Mouse (Mus musculus) activated CD4-positive, CD25-positive, alpha-beta regulatory T cell, adult 4 months (primary cell): Measurements from ENCODE around the gene Saal1. TPM values are rescaled to one million over a fixed set of nuclear protein-coding genes. Genes with fewer than 3 reads are reported as not detected.
A peak's percentile ranks its signal among the peaks of the same experiment; 100 is the strongest.
"Not testable (repeated sequence)": the region's sequence is repeated elsewhere in the genome, so short reads cannot be mapped to it uniquely, and the experiment has no call there.

Experiments
- ATAC-seq: one replicate; pipeline ENCODE4 v1.8.0; 2017
- polyA plus RNA-seq, 2 experiments: library from polyadenylated mRNA; unstranded; fragments of 100-300 nt; shearing (Covaris generic); gene quantifications; one replicate each; pipeline ENCODE4 v1.2.1; 2017

Gene Saal1
- polyA plus RNA-seq, 2 experiments from 2014 or later = 17.6 to 18.9 TPM

DNA sequence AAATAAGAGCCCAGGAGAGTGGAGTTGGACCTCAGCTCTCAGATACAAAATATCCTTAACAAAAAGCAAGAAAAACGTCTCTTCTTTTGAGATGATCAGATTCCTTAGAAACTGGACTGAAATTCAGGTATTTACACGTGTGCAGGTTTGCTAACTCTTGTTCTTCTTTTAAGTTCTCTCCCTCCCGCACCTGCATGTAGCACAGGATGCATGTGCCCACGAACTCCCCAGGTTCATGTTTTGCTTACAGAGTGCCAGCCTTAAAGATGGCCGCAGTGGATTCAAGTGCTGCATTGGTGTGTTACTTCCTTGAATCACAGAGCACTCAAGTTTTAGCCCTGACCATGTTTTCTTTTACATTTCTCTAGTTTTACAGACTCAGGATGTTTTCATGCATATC is 23.7 kb downstream of the Saal1 start:
- ATAC-seq = no peak

DNA sequence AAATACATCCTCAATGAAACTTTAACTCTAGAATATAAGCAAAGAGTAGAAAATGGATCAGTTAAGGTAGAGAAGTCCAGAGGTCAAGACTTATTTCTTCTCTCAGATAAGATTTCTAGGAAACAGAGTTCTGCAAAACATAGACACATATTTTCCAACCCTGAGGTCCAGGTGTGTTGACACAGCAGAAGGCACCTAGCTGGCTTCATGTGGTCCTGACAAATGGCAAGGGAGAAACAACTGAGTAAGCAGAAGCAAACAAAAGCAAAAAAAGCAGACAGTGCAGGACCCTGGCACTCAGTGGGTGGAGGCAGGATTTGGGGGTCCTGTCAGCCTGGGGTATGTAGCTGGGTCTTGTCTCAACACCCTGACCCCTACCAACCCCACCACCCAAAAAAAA is 29.7 kb downstream of the Saal1 start:
- no peak for ATAC-seq

DNA sequence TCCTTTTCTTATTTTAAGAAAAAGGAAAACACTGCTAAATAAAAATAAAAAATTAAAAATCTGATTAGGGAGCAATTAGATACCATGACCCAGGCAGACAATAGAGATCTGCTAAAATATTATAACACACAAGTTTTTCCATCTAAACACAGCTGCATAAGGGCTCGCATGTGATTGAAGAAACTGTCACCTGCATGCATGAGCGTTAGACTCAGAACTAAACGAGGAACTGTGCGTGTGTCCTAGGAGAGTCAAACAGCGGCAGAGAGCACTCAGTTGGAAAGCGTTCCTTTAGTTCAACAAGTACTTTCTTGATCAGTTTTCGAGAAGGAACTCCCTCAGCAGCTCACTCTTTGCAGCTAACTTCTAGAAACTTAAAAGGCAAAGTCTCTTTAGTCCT is 31.4 kb downstream of the Saal1 start:
- not testable (repeated sequence) for ATAC-seq

GRCm38 (mm10) chr7:46678417-46678816 is 32.1 kb downstream of the Saal1 start:
- no peak for ATAC-seq

DNA sequence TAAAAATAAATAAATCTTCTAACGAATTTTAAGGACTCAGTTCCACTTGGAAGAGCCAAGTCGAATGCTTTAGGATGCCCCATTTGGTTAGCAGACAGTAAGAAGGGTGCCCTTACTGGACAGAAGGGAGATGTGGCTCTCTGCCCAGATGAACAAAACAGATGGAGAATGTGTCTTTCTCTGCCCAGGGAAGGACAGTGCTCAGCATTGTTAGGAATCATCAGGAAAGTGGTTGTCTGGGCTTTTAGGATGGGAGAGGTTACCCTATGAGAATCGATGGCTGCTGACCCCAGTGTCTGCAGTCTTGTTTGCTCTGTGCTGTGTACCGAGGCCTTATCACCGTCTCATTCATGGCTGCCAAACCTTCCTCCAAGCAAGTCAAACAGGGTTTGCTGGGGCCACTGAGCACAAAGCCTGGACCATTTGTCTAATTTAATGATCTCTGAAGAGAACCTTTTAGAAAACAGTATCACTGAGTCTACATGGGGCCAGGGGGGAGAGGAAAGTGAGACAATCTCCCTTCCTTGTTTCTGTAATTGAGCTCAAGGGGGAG is 33.6 kb downstream of the Saal1 start:
- no peak for ATAC-seq

DNA sequence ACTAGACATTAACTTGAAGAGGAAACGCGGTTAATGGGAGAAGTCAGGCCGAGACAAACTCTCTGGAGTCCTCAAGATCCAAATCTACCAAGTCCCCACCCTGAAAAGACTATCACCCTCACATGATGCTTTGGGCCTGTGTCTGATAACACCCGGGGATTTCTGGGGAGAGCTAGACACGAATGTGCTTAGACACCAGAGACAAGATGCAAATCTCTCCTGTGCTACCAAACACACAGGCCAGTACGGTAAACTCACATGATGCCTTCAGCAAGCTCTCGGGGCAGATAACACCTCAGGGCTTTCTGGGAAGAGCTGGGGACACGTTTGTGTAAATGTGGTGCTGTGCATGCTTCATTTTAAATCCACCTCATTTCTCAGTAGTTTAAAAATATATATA is 34.6 kb downstream of the Saal1 start:
- no peak for ATAC-seq

DNA sequence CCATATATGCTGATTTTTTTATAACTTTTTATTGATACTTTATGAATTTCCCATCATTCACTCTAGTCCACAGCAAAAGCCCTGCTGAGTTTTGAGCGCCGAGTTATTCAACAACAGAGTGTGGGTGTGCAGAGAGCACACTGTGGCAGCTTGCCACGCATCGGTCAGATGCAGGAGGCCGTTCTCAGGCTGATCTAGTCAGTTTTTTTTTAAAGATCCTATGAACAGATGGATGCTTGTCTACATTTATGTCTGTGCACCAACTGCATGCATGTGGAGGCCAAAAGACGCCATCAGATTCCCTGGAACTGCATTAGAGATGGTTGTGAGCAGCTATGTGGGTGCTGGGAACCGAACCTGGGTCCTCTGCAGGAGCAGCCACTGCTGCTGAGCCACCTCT is 35.4 kb downstream of the Saal1 start:
- no peak for ATAC-seq

GRCm38 (mm10) chr7:46672160-46672672 is 38.3 kb downstream of the Saal1 start, which contains the start of gene Tph1:
TSS of gene Tph1 (minus strand) at chr7:46672537.
- ATAC-seq = no peak

- ATAC-seq = no peak
Measured at GRCm38 (mm10) chr7:46667256-46667655, 43.2 kb downstream of the Saal1 start.

DNA sequence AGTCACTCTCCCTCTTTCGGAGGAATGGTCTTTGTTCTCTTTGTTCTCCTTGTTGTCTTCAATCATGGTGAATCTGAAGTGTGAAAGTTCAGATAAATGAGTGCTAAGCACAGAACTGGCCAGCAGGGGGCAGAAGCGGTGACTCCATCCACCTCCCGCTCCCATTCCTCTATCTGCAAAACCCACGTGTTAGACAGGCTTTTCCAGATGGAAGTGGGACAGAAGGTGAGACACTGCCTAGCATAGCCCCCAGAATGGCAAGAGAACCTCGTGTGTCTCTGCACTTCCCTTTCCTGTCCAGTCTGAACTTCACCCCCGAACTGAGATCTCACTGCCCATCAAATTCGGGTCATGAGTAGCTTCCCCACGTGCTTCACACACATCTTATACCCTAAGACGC is 45.2 kb downstream of the Saal1 start:
- no peak for ATAC-seq

GRCm38 (mm10) chr7:46661591-46662090 is 48.8 kb downstream of the Saal1 start:
- no peak for ATAC-seq

GRCm38 (mm10) chr7:46652279-46652678 is 58.2 kb downstream of the Saal1 start:
- ATAC-seq = no peak

DNA sequence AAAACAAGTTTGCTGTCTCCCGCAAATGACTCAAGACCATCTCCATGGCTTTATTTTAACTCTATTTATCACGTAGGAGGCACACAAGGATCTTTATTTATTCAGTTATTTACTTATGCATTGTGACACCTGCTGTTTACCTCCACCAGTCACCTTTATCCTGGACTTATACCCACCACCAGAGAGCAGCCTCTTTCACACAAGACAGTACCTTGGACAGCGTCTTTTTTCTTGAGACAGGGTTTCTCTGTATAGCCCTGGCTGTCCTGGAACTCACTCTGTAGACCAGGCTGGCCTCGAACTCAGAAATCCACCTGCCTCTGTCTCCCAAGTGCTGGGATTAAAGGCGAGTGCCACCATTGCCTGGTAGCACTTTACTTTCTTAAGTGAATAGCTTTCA is 60.2 kb downstream of the Saal1 start:
- not testable (repeated sequence) for ATAC-seq

DNA sequence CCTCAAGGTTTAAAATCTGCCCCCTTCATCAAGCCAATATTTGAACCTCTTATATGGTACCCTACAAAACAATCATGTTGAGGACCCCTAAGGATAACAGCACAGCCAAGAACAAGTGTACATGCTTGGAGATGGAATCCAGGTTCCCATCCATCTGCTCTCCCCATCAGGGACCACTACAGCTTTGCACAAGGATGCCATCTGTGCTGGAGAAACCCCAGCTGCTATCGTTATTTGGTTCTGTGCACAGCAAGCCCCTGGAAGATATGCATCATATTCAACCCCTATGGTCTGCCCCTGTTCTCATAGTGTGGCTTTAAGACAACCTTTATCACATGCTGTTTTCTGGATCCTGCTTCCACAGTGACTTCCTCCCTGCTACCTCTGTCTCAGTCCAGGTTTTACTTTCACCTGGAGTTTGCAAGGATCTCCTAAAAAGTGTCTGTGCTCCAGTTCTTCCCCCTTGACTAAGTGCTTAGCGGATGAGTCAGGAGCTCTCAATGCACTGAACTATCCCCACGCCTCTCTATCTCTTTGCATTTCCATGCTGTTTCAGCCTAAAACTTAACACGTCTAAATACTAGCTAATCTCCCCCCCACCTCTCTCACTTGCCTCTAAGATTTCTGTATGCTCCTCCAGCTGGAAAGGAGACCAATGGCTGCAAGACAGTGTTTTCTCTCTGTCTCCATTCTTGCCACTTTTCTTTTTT is 61.9 kb downstream of the Saal1 start:
- ATAC-seq = no peak

DNA sequence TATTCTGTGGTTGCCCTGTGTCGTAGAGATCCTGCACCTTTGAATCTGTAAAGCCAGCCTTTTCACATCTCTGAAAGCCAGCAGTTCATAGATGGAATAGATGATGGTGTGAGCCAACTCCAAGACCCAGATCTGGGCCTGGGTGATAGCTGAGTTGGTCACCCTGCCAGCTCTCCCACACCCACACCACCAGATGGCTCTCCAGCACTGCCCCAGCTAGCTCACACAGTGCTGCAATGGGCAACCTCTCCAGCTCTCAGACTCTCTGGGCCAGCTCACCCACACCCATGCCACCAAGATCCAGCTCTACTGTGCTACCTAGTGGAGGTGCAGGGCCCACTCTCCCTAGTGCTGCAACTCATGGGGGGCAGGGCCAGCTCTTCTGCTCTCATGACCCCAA is 67.3 kb downstream of the Saal1 start:
- no peak for ATAC-seq

GRCm38 (mm10) chr7:46640062-46640461 is 70.4 kb downstream of the Saal1 start:
- peak; percentile 21 for ATAC-seq

- peak; percentile 96 for ATAC-seq
Measured at GRCm38 (mm10) chr7:46639692-46640031, 70.8 kb downstream of the Saal1 start, which contains the start of gene Sergef. TSS of gene Sergef (minus strand) at chr7:46639807.

DNA sequence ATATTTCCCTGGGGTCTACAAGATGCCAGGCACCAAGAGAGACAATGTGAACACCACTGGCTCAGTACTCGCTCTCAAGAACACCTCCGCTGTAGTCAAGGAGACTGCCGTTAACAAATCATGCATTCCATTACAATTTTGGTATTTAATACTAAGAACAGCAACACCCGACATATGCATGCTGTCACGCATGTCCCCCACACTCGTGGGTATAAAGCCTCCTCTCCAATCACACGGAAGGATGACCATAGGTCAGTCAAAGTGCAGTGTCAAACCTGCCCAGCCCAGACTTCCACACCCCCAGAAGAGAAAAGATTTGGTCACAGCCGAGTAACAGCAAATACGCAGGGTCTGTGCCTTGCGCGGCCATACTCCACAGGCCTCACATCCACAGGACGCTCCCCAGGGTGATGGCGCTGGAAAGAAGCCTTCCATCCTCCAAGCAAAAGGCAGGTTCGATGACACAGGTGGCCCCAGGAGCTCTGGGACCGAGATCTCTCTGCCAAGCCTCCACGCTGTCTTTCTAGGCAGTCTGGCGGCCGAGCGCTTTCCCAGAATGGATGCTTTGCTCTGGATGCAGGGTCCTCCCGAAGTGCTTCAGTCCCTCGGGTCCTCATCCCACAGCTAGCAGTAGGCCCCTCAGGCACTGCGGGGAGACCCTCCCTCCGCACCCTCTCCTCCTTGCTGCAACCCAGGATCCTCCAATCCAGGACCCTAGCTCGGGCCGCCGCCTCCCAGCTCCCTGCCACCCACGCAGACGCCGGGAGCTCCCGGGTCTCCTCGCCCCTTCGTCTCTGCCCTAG is 71.4 kb downstream of the Saal1 start:
- ATAC-seq = no peak

Other genes with a start within 250 kb of the Saal1 start
- gene Sergef, start 70.9 kb downstream of the Saal1 start, polyA plus RNA-seq = 10 to 100 TPM; 17.9 to 18.3 TPM
- under 1 TPM in 1 of 2 experiments, not detected in 1; 0.99 TPM for gene Tph1, start 38.1 kb downstream of the Saal1 start, polyA plus RNA-seq
- gene Saa3, start 5.0 kb upstream of the Saal1 start, polyA plus RNA-seq = not detected
- gene Saa4, start 21.9 kb upstream of the Saal1 start, polyA plus RNA-seq = not detected
- under 1 TPM in 1 of 2 experiments, not detected in 1; 0.20 TPM for gene Saa1, start 32.3 kb upstream of the Saal1 start, polyA plus RNA-seq
- gene Saa2, start 41.1 kb upstream of the Saal1 start, polyA plus RNA-seq = under 1 TPM in 1 of 2 experiments, not detected in 1; 0.25 TPM
- gene Hps5, start 85.4 kb upstream of the Saal1 start, polyA plus RNA-seq = 10 to 100 TPM; 17.6 to 17.8 TPM
- 10 to 100 TPM; 22.9 to 23.4 TPM for gene Gtf2h1, start 85.4 kb upstream of the Saal1 start, polyA plus RNA-seq
- gene Ldha, start 130.8 kb upstream of the Saal1 start, polyA plus RNA-seq = 1,000 to 10,000 TPM; 1,036 to 1,248 TPM
- not detected for gene Ldhc, start 150.5 kb upstream of the Saal1 start, polyA plus RNA-seq
- gene Tsg101, start 209.3 kb upstream of the Saal1 start, polyA plus RNA-seq = 100 to 1,000 TPM in 1 of 2 experiments, 10 to 100 TPM in 1; 85.8 to 103 TPM
- 1 to 10 TPM; 6.4 to 8.0 TPM for gene Uevld, start 247.8 kb upstream of the Saal1 start, polyA plus RNA-seq